Mouse (Mus musculus) bone marrow macrophage, adult 2 months (primary cell): Measurements from ENCODE around the gene Rnf32. TPM values are rescaled to one million over a fixed set of nuclear protein-coding genes. Genes with fewer than 3 reads are reported as not detected.

ENCODE experiments used
- H3K27ac ChIP-seq: 2 replicates; pipeline ENCODE4 v1.5.1; 2012; ENCODE audit warnings: low read depth, low read length; ENCODE audit not compliant: insufficient read depth
- H3K4me1 ChIP-seq: 2 replicates; pipeline ENCODE4 v1.6.1; 2012; ENCODE audit warnings: low read length; ENCODE audit not compliant: control insufficient read depth, insufficient read depth
- H3K4me3 ChIP-seq: 2 replicates; pipeline ENCODE4 v1.5.1; 2012; ENCODE audit warnings: mild to moderate bottlenecking, low read length, moderate library complexity; ENCODE audit not compliant: insufficient read depth
- CTCF ChIP-seq: IDR thresholded peaks from 2 replicates; pipeline ENCODE4 v1.5.1; 2012; ENCODE audit warnings: low read depth, mild to moderate bottlenecking, low read length, moderate library complexity
- POLR2A ChIP-seq: IDR thresholded peaks from 2 replicates; pipeline ENCODE4 v1.6.1; 2012; ENCODE audit warnings: mild to moderate bottlenecking, low read depth, low read length, borderline replicate concordance
- polyA plus RNA-seq: library from polyadenylated mRNA; stranded (reverse); fragments of >200 nt; gene quantifications from 2 replicates; pipeline ENCODE4 v1.2.4, GENCODE M21; 2012; ENCODE audit not compliant: missing spikeins, insufficient read depth, insufficient read length

Gene Rnf32
- polyA plus RNA-seq, 1 experiment, result not detected

DNA sequence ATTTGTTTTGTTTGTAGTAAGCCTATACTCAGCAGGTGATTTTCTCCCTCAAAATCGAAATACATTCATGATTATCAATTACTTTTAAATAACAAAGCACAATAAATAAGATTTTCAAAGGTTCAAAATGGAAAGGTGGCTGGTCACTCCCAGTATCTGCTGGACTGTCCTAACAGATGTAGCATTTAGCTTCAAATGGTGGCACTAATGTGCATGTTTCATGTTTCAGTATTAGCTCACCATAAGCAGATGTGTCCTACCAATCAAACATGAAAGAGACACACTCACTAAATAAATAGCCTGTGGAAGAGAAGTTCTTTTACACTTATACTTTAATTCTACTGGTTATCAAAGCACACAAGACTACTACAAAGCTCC is 55.7 kb downstream of the Rnf32 start:
- Histone ChIP-seq H3K4me1 (no peaks in the 10 kb centered on the region), H3K27ac (no peak overlapping the region)

DNA sequence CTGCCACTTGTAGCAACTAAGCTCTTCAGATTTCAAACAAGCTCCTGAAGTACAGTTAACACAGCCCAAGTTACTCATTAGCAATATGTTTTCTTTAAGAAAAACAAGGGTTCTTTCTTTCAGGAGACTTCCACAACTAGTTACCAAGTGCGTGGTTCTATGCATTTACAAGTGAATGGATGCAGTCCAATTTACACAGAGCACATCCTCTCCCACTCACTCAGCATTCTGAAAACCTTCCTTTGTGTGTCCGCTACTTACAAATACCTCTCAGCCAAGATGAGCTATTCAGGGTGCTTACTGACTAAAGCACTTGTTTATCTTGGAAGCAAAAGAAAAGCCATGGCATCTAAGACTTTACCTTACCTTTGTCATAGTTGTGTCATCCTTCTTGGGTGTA is 58.1 kb downstream of the Rnf32 start:
- H3K27ac ChIP-seq, result no peak overlapping the region
- H3K4me3 ChIP-seq, result no peak overlapping the region
- peaks cover 5% of the 10 kb centered on the region for H3K4me1 ChIP-seq
- no peak for TF ChIP-seq POLR2A
- TF ChIP-seq CTCF, result no peak

More for the DNA sequence above, 55.7 kb downstream of the Rnf32 start:
- H3K4me3 ChIP-seq, result no peak overlapping the region
- TF ChIP-seq CTCF, result no peak
- no peak for TF ChIP-seq POLR2A

DNA sequence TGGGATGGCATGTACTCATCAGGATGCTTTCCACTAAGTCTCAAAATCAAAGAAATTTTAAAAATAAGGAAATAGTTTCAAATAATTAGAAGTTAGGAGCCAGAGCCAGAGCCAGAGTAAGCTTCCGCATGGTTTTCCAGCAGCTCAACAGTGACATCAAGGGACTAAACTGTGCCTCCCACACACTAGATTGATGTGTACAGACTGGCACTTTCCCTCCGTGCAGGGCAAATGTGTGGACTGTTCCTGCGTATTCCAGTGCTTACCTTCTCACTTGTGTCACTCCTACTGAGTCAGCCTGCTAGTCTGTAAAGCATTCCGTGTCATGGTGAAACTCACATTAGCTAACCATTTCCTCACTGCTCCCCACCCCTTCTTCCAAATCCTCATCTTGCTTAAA is 75.1 kb downstream of the Rnf32 start:
- no peak for TF ChIP-seq POLR2A
- no peak for TF ChIP-seq CTCF
- Histone ChIP-seq H3K4me1 (no peaks in the 10 kb centered on the region), H3K27ac (no peak overlapping the region), H3K4me3 (no peak overlapping the region)

DNA sequence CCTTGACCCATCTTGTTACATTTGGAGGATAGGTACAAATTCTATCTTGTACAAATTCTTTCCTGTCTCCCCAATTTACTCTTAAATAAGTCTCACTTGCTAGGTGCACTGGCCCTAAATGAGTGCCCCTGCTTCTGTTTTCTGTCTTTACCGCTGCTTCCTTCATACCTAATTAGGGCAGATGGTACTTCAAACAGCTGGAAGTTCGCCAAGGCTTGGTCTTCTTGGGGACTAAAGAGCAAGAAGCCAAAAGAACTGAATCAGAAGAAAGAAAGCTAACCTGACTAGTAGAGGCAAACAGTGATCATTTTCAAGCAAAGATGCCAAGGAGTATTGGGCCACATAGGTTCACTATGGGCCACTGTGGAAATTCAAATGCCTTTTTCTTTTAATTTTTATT is 77.6 kb downstream of the Rnf32 start:
- TF ChIP-seq CTCF, result no peak
- no peak overlapping the region for H3K27ac ChIP-seq
- no peaks in the 10 kb centered on the region for H3K4me1 ChIP-seq
- no peak overlapping the region for H3K4me3 ChIP-seq

DNA sequence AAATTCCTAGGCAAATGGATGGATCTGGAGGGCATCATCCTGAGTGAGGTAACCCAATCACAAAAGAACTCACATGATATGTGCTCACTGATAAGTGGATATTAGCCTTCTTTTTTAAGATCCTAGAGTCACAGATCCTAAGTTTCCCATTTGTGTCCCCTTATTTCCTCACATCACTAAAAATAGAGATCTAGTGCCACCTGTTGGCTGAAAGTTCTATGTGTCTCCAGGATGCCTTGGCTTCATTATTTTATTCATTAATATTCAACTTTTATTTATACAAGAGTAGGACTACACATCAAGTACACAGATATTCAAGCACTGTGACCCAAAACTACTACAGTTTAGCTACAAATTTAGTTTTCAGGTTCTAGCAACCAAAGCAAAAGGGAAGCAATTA is 79.0 kb downstream of the Rnf32 start:
- Histone ChIP-seq H3K4me1 (no peaks in the 10 kb centered on the region), H3K4me3 (no peak overlapping the region), H3K27ac (no peak overlapping the region)
- TF ChIP-seq CTCF (no peak), POLR2A (no peak)

Other genes starting within 250 kb of the Rnf32 start
- gene Lmbr1, start 182.4 kb downstream of the Rnf32 start, polyA plus RNA-seq, result 3.5 and 4.6 TPM in 2 replicates
- 10.7 and 12.3 TPM in 2 replicates for gene Nom1, start 238.7 kb downstream of the Rnf32 start, polyA plus RNA-seq